Mouse (Mus musculus) 416B (cell line): Measurements from ENCODE around the gene Prb1.
"Not testable (repeated sequence)": the region's sequence is repeated elsewhere in the genome, so short reads cannot be mapped to it uniquely, and the experiment has no call there.

Experiments used
- DNase-seq: peaks from one replicate; pipeline ENCODE4 v3.0.0; 2011; ENCODE audit warnings: low read depth

Gene Prb1

DNA sequence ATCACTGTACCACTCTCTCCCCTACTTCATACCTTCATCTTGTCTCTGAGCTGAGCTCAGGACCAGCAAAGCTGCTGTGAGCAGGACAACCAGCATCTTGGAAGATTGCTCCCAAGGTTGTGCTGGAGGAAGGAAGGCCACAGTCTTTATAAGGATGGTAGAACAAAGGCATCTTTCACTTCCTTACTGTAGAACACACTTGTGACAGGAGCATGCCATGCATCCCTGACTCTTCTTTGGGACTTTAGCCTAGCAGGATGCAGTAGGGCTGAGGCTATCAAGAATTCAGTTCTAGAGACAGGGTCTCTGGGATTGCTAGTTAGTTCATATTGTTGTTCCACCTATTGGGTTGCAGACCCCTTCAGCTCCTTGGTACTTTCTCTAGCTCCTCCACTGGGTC is at the start of gene Prb1:
Gene Prb1, minus strand, starts transcription at position 101 of the 400 bp plus-strand sequence.
- DNase-seq: not testable (repeated sequence)
